Mouse (Mus musculus) liver, postnatal 0 days (tissue): ENCODE data around the gene Chd1.

Source experiments
- CTCF ChIP-seq: sonication (generic); IDR thresholded peaks from 2 replicates; pipeline ENCODE4 v1.5.1; 2016; ENCODE audit warnings: antibody characterized with exemption, low read depth
- EP300 ChIP-seq: IDR thresholded peaks from 2 replicates; pipeline ENCODE4 v1.6.1; 2016; ENCODE audit warnings: antibody characterized with exemption, low read depth, mild to moderate bottlenecking

DNA sequence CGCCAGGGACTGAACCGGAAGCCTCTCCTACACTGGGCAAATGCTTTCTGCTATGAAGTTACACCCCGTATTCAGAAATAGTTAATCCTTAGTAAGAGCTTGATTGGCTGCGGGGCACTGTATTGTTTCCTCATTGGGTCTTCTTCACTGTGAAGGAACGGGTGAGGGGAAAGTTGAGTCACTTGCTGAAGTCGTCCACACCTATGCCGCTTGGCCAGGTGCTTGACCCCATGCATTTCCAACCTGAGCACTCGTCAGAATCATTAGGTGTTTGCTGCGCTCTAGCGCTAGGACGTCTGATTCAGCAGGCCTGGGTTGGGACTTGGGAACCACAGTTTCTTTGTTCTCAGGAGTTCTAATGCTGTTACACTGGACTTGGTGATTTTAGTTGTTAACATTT is 41.9 kb downstream of the Chd1 start:
- TF ChIP-seq CTCF = no peak
- TF ChIP-seq EP300 = no peak
